Mouse (Mus musculus) midbrain, embryonic 13.5 days (tissue): ENCODE measurements around the gene Eif2s1. TPM values are rescaled to one million over a fixed set of nuclear protein-coding genes. Genes with fewer than 3 reads are reported as not detected.
A peak's percentile ranks its signal among the peaks of the same experiment; 100 is the strongest.

ENCODE experiments used
- ATAC-seq: fragments of 200-750 bp; cut with Nextera tagmentation; 2 replicates; pipeline ENCODE4 v1.8.0; 2017; ENCODE audit warnings: mild to moderate bottlenecking, moderate TSS enrichment, moderate library complexity
- H3K27ac ChIP-seq: fragments of 300-500 bp; sonication (generic); 2 replicates; pipeline ENCODE4 v1.5.1; 2015; ENCODE audit warnings: inconsistent platforms, mild to moderate bottlenecking, moderate library complexity
- H3K27me3 ChIP-seq: fragments of 300-500 bp; sonication (generic); 2 replicates; pipeline ENCODE4 v1.6.1; 2015; ENCODE audit warnings: mild to moderate bottlenecking, inconsistent platforms
- H3K36me3 ChIP-seq: fragments of 300-500 bp; sonication (generic); 2 replicates; pipeline ENCODE4 v1.6.1; 2015; ENCODE audit warnings: mild to moderate bottlenecking, inconsistent platforms
- H3K4me1 ChIP-seq: fragments of 300-500 bp; sonication (generic); replicated peaks from 2 replicates; pipeline ENCODE4 v1.6.1; 2015; ENCODE audit warnings: inconsistent platforms
- H3K4me2 ChIP-seq: fragments of 300-500 bp; sonication (generic); replicated peaks from 2 replicates; pipeline ENCODE4 v1.6.1; 2015; ENCODE audit warnings: moderate library complexity, mild to moderate bottlenecking, inconsistent platforms
- H3K4me3 ChIP-seq: fragments of 300-500 bp; sonication (generic); replicated peaks from 2 replicates; pipeline ENCODE4 v1.5.1; 2015; ENCODE audit warnings: mild to moderate bottlenecking, inconsistent platforms
- H3K9ac ChIP-seq: fragments of 300-500 bp; sonication (generic); replicated peaks from 2 replicates; pipeline ENCODE4 v1.6.1; 2015; ENCODE audit warnings: mild to moderate bottlenecking, inconsistent platforms
- H3K9me3 ChIP-seq: fragments of 300-500 bp; sonication (generic); 2 replicates; pipeline ENCODE4 v1.6.1; 2016; ENCODE audit warnings: mild to moderate bottlenecking, inconsistent platforms
- WGBS: fragments of 180-500 bp; shearing (Covaris S2); methylation state at CpG from one replicate; pipeline ENCODE4 v1.1.7; 2015; 5-methylcytosine and 5-hydroxymethylcytosine counted together
- polyA plus RNA-seq: library from polyadenylated mRNA; unstranded; fragments of >200 nt; fragmentation: Nextera tagmentation; extraction: Ambion mirVana; gene quantifications from 2 replicates; pipeline ENCODE4 v1.2.1, GENCODE M21; 2015

Gene Eif2s1
- polyA plus RNA-seq, 1 experiment from 2014 or later = 163 TPM

GRCm38 (mm10) chr12:78891149-78891548, 29.5 kb downstream of the Eif2s1 start:
- H3K9ac ChIP-seq = no peak overlapping the region
- H3K4me2 ChIP-seq = no peak overlapping the region
- no peak overlapping the region for H3K27ac ChIP-seq
- no peaks in the 10 kb centered on the region for H3K27me3 ChIP-seq
- ATAC-seq = no peak
- WGBS = 93% methylated on average over 2 of the region's 2 CpGs
- no peaks in the 10 kb centered on the region for H3K4me1 ChIP-seq
- no peak overlapping the region for H3K4me3 ChIP-seq
- H3K36me3 ChIP-seq = peaks cover 9% of the 10 kb centered on the region
- H3K9me3 ChIP-seq = peaks cover 6% of the 10 kb centered on the region; the same call in 1 of the 2 replicates

- no peak for ATAC-seq
- no peak overlapping the region for H3K4me2 ChIP-seq
- no peaks in the 10 kb centered on the region for H3K9me3 ChIP-seq
- H3K27me3 ChIP-seq = no peaks in the 10 kb centered on the region
- no peak overlapping the region for H3K4me3 ChIP-seq
- no peak overlapping the region for H3K9ac ChIP-seq
- 100% methylated on average over 1 of the region's 1 CpGs for WGBS
- no peaks in the 10 kb centered on the region for H3K36me3 ChIP-seq
- no peaks in the 10 kb centered on the region for H3K4me1 ChIP-seq
- no peak overlapping the region for H3K27ac ChIP-seq
Measured at GRCm38 (mm10) chr12:78897861-78898260, 36.2 kb downstream of the Eif2s1 start.

- Histone ChIP-seq H3K9me3 (no peaks in the 10 kb centered on the region), H3K9ac (no peak overlapping the region), H3K36me3 (no peaks in the 10 kb centered on the region), H3K4me3 (no peak overlapping the region), H3K27ac (no peak overlapping the region), H3K4me1 (peaks cover 2% of the 10 kb centered on the region; the same call in 1 of the 2 replicates), H3K4me2 (no peak overlapping the region), H3K27me3 (peaks cover 14% of the 10 kb centered on the region)
- 83% methylated on average over 5 of the region's 5 CpGs for WGBS
- no peak for ATAC-seq
Measured at GRCm38 (mm10) chr12:78901467-78901866, 39.8 kb downstream of the Eif2s1 start.

- WGBS = 88% methylated on average over 4 of the region's 4 CpGs
- no peak for ATAC-seq
Measured at GRCm38 (mm10) chr12:78903313-78903712, 41.7 kb downstream of the Eif2s1 start.

GRCm38 (mm10) chr12:78904499-78904898, 42.9 kb downstream of the Eif2s1 start:
- no peak for ATAC-seq
- 87% methylated on average over 7 of the region's 7 CpGs for WGBS
- peaks cover 41% of the 10 kb centered on the region for H3K27me3 ChIP-seq
- no peak overlapping the region for H3K4me3 ChIP-seq
- H3K4me1 ChIP-seq = peaks cover 11% of the 10 kb centered on the region
- H3K4me2 ChIP-seq = no peak overlapping the region
- no peaks in the 10 kb centered on the region; the same call in 1 of the 2 replicates for H3K9me3 ChIP-seq
- H3K9ac ChIP-seq = no peak overlapping the region
- H3K36me3 ChIP-seq = no peaks in the 10 kb centered on the region
- no peak overlapping the region for H3K27ac ChIP-seq

More at GRCm38 (mm10) chr12:78903313-78903712, 41.7 kb downstream of the Eif2s1 start:
- Histone ChIP-seq H3K4me2 (no peak overlapping the region), H3K4me1 (peaks cover 11% of the 10 kb centered on the region), H3K9ac (no peak overlapping the region), H3K27ac (no peak overlapping the region), H3K36me3 (no peaks in the 10 kb centered on the region), H3K9me3 (no peaks in the 10 kb centered on the region), H3K27me3 (peaks cover 30% of the 10 kb centered on the region), H3K4me3 (no peak overlapping the region)

- H3K9me3 ChIP-seq = no peaks in the 10 kb centered on the region; the same call in 1 of the 2 replicates
- peaks cover 63% of the 10 kb centered on the region for H3K27me3 ChIP-seq
- H3K9ac ChIP-seq = peak within 1 kb of the TSS; percentile 62
- peaks cover 19% of the 10 kb centered on the region for H3K4me1 ChIP-seq
- ATAC-seq = peak; percentile 63
- 1% methylated on average over 38 of the region's 38 CpGs for WGBS
- no peak within 1 kb of the TSS for H3K27ac ChIP-seq
- H3K36me3 ChIP-seq = no peaks in the 10 kb centered on the region
- H3K4me3 ChIP-seq = peak within 1 kb of the TSS; percentile 43
- peak within 1 kb of the TSS; percentile 72 for H3K4me2 ChIP-seq
Measured at GRCm38 (mm10) chr12:78906707-78907162, 45.1 kb downstream of the Eif2s1 start, which contains the start of gene Plek2. Gene Plek2 (minus strand): TSS chr12:78906964.

- no peak overlapping the region for H3K27ac ChIP-seq
- no peaks in the 10 kb centered on the region; the same call in 1 of the 2 replicates for H3K9me3 ChIP-seq
- no peak for ATAC-seq
- no peaks in the 10 kb centered on the region for H3K36me3 ChIP-seq
- H3K4me2 ChIP-seq = no peak overlapping the region
- H3K9ac ChIP-seq = no peak overlapping the region
- peaks cover 76% of the 10 kb centered on the region for H3K27me3 ChIP-seq
- WGBS = 83% methylated on average over 6 of the region's 6 CpGs
- peaks cover 24% of the 10 kb centered on the region for H3K4me1 ChIP-seq
- H3K4me3 ChIP-seq = no peak overlapping the region
Measured at GRCm38 (mm10) chr12:78908081-78908605, 46.5 kb downstream of the Eif2s1 start.

GRCm38 (mm10) chr12:78910684-78911461, 49.3 kb downstream of the Eif2s1 start:
- 0 out of 2 replicates have a peak, but pooled peaks have one; percentile 15 for ATAC-seq
- no peaks in the 10 kb centered on the region; the same call in 1 of the 2 replicates for H3K9me3 ChIP-seq
- no peaks in the 10 kb centered on the region for H3K36me3 ChIP-seq
- peak overlapping the region; percentile 61 for H3K4me2 ChIP-seq
- no peak overlapping the region for H3K27ac ChIP-seq
- H3K4me3 ChIP-seq = peak overlapping the region; percentile 36
- H3K27me3 ChIP-seq = peaks cover 83% of the 10 kb centered on the region
- WGBS = 12% methylated on average over 16 of the region's 16 CpGs
- peaks cover 24% of the 10 kb centered on the region for H3K4me1 ChIP-seq
- H3K9ac ChIP-seq = no peak overlapping the region

GRCm38 (mm10) chr12:78911707-78912417, 50.2 kb downstream of the Eif2s1 start:
- ATAC-seq = 0 out of 2 replicates have a peak, but pooled peaks have one; percentile 49
- no peak overlapping the region for H3K27ac ChIP-seq
- peak overlapping the region; percentile 36 for H3K4me3 ChIP-seq
- H3K4me1 ChIP-seq = peaks cover 18% of the 10 kb centered on the region
- WGBS = under 1% methylated on average over 37 of the region's 37 CpGs
- H3K9me3 ChIP-seq = no peaks in the 10 kb centered on the region; the same call in 1 of the 2 replicates
- peak overlapping the region; percentile 39; the same call in 1 of the 2 replicates for H3K9ac ChIP-seq
- H3K27me3 ChIP-seq = peaks cover 73% of the 10 kb centered on the region
- no peaks in the 10 kb centered on the region for H3K36me3 ChIP-seq
- H3K4me2 ChIP-seq = peak overlapping the region; percentile 61

- Histone ChIP-seq H3K4me3 (no peak overlapping the region), H3K27me3 (peaks cover 50% of the 10 kb centered on the region), H3K9ac (no peak overlapping the region), H3K27ac (no peak overlapping the region), H3K36me3 (no peaks in the 10 kb centered on the region), H3K9me3 (no peaks in the 10 kb centered on the region), H3K4me2 (no peak overlapping the region), H3K4me1 (peaks cover 13% of the 10 kb centered on the region)
- no peak for ATAC-seq
- WGBS = 91% methylated on average over 4 of the region's 4 CpGs
Measured at GRCm38 (mm10) chr12:78914458-78914857, 52.8 kb downstream of the Eif2s1 start.

GRCm38 (mm10) chr12:78915561-78915960, 53.9 kb downstream of the Eif2s1 start:
- Histone ChIP-seq H3K27me3 (peaks cover 39% of the 10 kb centered on the region), H3K9me3 (no peaks in the 10 kb centered on the region), H3K27ac (no peak overlapping the region), H3K4me2 (no peak overlapping the region), H3K9ac (no peak overlapping the region), H3K36me3 (no peaks in the 10 kb centered on the region), H3K4me1 (peaks cover 13% of the 10 kb centered on the region), H3K4me3 (no peak overlapping the region)
- WGBS = 79% methylated on average over 3 of the region's 3 CpGs
- no peak for ATAC-seq

- Histone ChIP-seq H3K4me3 (no peak overlapping the region), H3K4me2 (no peak overlapping the region), H3K36me3 (no peaks in the 10 kb centered on the region), H3K27me3 (peaks cover 32% of the 10 kb centered on the region), H3K9me3 (no peaks in the 10 kb centered on the region), H3K9ac (no peak overlapping the region), H3K4me1 (peaks cover 10% of the 10 kb centered on the region), H3K27ac (no peak overlapping the region)
- ATAC-seq = no peak
- WGBS = 71% methylated on average over 3 of the region's 3 CpGs
Measured at GRCm38 (mm10) chr12:78916278-78916677, 54.7 kb downstream of the Eif2s1 start.
